Mouse (Mus musculus): ENCODE data around the gene Ubox5. TPM values are rescaled to one million over a fixed set of nuclear protein-coding genes. Genes with fewer than 3 reads are reported as not detected.
A peak's percentile ranks its signal among the peaks of the same experiment; 100 is the strongest.

Ubox5 gene
- polyA plus RNA-seq, 1 experiment from 2014 or later, result 13.6 TPM

DNA sequence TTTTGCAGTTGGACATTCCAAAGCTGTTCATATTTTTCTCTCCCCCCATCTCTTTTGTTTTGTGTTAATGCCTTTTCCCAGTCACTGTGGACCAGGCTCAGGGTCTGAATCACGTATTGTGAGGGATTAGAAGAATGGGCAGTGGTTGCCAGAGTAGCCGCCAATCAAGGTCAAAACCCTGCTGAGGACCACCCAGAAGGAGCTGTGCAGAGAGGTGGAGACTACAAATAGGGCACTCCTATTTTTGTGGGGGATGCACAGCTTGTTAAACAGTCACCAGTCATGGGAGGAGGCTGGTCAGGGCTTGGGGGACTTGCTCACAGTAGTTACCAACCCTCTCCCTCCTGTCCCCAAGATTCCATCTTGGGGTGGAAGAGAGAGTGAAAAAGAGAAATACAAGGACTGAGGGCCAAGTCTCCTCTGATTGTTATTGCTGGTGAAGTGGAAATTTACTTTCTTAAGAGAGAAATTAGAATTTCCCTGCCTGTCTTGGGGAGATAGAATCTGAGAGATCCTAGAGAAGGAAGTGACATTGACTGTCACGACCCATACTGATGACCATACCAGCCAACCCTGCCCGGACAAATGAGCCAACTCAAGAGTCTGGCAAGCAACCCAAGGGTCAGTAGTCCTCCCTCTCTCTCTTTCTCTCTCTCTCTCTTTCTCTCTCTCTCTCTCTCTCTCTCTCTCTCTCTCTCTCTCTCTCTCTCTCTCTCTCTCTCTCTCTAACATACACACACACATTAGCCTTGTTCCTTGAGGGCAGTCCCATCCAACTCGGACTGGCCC, 3.2 kb upstream of the Ubox5 start:
- Histone ChIP-seq H3K4me3 (replicated peaks) (no peak overlapping the region), H3K36me3 (0 out of 2 replicates have a peak, but pooled peaks cover 4% of the 10 kb centered on the region), H3K9ac (no peak overlapping the region), H3K4me2 (no peak overlapping the region), H3K27ac (peak overlapping the region; percentile 6; the same call in 1 of the 2 replicates), H3K27me3 (peaks cover 41% of the 10 kb centered on the region), H3K9me3 (replicated peaks) (no peaks in the 10 kb centered on the region), H3K4me1 (peaks cover 59% of the 10 kb centered on the region)
- 62% methylated on average over 5 of the region's 5 CpGs for WGBS
- ATAC-seq (replicated peaks; ENCODE audit: low FRiP score), result no peak

DNA sequence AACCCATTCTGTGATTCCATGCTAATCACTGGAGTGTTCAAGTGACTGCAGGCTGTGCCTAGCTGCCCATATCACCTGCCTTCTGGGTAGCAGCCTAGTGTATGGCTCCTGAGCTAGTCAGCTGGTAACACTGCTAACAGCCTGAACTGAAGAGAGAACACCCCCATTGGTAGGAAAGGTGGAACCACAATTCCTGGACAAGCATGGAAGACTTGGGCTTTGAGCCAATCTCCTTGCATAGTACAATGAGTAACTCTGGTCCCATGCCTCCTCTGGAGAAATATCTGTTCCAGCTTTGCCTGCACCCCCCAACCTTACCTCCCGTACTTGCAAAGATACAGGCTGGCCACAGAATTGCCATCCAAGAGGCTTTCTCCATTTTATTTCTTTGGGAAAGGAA, 2.6 kb upstream of the Ubox5 start:
- peaks cover 11% of the 10 kb centered on the region; the same call in 1 of the 2 replicates for H3K36me3 ChIP-seq
- no peak overlapping the region for H3K27ac ChIP-seq
- peaks cover 53% of the 10 kb centered on the region for H3K4me1 ChIP-seq
- WGBS, result 80% methylated on average over 1 of the region's 1 CpGs
- no peak overlapping the region for H3K9ac ChIP-seq
- H3K9me3 ChIP-seq (replicated peaks), result no peaks in the 10 kb centered on the region
- H3K27me3 ChIP-seq, result peaks cover 39% of the 10 kb centered on the region
- ATAC-seq (replicated peaks; ENCODE audit: low FRiP score), result no peak
- H3K4me3 ChIP-seq (replicated peaks), result no peak overlapping the region
- H3K4me2 ChIP-seq, result no peak overlapping the region

DNA sequence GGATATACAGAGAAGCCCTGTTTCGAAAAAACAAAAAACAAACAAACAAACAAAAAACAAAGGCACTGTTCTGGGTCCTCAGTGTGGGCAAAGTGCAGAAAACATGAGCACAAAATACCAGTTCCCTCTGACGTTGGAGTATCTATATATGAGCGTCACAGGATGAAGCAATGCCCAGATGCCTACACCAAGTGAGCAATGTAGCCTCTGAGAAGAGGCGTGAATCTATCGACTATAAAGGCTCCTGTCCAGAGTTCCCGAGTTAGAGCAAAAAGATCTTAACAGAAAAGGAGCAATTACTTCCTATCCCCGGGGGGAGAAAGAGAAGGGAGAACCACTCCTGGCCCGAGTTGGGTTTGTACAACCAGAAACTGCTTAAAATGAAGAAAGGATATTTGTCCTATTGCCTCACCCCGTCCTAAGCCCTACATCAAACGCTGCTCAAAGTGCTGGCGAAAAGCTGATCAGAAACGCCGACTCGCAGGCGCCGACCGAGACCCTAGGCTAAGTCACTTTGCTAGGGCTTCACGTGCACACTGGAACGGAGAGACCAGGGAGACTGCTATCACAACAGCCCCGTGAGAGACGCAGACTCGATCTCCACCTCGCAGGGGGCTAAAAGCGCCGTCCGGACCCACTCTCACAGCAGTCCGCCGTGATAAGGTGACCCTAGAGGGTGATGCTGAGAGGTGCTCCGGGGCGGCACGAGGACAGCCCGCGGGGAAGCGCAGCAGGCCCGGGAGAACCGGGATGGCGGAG, 579 bp downstream of the Ubox5 start:
- Histone ChIP-seq H3K27ac (peak overlapping the region; percentile 81), H3K4me1 (peaks cover 22% of the 10 kb centered on the region), H3K27me3 (peaks cover 8% of the 10 kb centered on the region), H3K4me3 (replicated peaks) (peak overlapping the region; percentile 73), H3K9me3 (replicated peaks) (no peaks in the 10 kb centered on the region), H3K36me3 (peaks cover 32% of the 10 kb centered on the region), H3K4me2 (peak overlapping the region; percentile 90), H3K9ac (peak overlapping the region; percentile 83)
- WGBS, result 2% methylated on average over 37 of the region's 37 CpGs
- ATAC-seq (replicated peaks; ENCODE audit: low FRiP score), result peak; percentile 40

DNA sequence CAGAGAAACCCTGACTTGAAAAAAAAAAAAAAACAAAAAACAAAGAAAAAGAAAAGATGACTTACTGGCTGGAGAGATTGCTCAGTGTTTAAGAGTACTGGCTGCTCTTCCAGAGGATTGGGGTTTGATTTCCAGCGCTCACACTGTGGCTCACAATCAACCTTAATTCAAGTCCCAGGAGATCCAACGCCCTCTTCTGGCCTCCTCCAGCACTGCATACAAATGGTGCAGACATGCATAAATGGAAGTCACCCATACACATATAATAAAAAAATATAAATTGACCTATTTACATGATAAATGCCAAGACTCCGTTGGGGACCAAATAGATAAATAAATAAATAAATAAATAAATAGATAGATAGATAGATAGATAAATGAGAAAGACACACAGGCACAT, 1.4 kb downstream of the Ubox5 start:
- Histone ChIP-seq H3K27ac (no peak overlapping the region), H3K4me2 (peak overlapping the region; percentile 90), H3K4me3 (replicated peaks) (peak overlapping the region; percentile 73), H3K36me3 (peaks cover 37% of the 10 kb centered on the region), H3K9ac (no peak overlapping the region; the same call in 1 of the 2 replicates), H3K27me3 (no peaks in the 10 kb centered on the region), H3K9me3 (replicated peaks) (no peaks in the 10 kb centered on the region), H3K4me1 (peaks cover 14% of the 10 kb centered on the region)
- WGBS, result 62% methylated on average over 3 of the region's 3 CpGs
- ATAC-seq (replicated peaks; ENCODE audit: low FRiP score), result no peak

DNA sequence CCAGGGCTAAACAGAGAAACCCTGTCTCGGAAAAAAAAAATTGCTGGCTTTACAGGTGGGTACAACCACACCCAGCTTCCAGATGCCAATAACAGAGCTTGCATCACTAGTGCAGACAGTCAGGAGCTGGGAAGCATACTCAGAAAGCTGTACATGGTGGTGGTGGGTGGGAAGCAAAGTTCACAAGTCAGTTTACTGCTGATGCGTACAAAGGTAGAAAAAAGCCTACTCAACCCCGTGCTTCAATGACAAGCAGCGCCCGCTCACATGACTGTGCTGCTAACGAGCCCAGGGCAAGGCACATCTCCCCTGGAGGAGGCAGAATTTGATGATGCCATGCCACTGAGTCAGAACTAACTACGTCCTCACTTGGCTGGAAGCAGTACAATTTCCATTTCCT, 10.9 kb downstream of the Ubox5 start:
- H3K27me3 ChIP-seq, result no peaks in the 10 kb centered on the region

DNA sequence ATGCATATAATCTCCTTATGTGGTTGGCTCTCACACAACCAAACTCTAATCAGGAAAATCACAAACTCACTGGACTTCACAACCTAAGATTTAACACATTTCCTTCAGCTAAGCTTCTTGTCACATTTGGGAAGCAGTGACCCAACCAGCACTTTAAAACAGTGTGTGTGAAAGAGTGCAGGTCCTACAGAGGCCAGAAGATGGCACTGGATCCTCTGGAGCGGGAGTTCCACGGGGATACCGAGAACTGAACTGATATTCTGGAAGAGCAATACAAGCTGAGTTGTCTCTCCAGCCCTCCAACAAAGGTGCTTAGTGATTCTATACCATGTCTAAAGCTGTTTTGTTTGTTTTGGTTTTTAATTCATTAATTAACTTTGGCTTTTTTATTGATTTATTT, 16.7 kb downstream of the Ubox5 start:
- no peaks in the 10 kb centered on the region for H3K4me1 ChIP-seq
- no peaks in the 10 kb centered on the region for H3K27me3 ChIP-seq
- no peaks in the 10 kb centered on the region for H3K9me3 ChIP-seq (replicated peaks)
- no peak for ATAC-seq (replicated peaks; ENCODE audit: low FRiP score)
- 72% methylated on average over 3 of the region's 3 CpGs for WGBS
- H3K4me2 ChIP-seq, result no peak overlapping the region
- peaks cover 48% of the 10 kb centered on the region for H3K36me3 ChIP-seq
- H3K4me3 ChIP-seq (replicated peaks), result no peak overlapping the region
- H3K27ac ChIP-seq, result no peak overlapping the region
- H3K9ac ChIP-seq, result no peak overlapping the region

More for the DNA sequence above, 10.9 kb downstream of the Ubox5 start:
- Histone ChIP-seq H3K27ac (no peak overlapping the region), H3K4me3 (replicated peaks) (no peak overlapping the region), H3K9ac (no peak overlapping the region), H3K9me3 (replicated peaks) (no peaks in the 10 kb centered on the region), H3K4me1 (no peaks in the 10 kb centered on the region), H3K36me3 (peaks cover 75% of the 10 kb centered on the region), H3K4me2 (no peak overlapping the region)
- no peak for ATAC-seq (replicated peaks; ENCODE audit: low FRiP score)
- WGBS, result 91% methylated on average over 7 of the region's 7 CpGs

DNA sequence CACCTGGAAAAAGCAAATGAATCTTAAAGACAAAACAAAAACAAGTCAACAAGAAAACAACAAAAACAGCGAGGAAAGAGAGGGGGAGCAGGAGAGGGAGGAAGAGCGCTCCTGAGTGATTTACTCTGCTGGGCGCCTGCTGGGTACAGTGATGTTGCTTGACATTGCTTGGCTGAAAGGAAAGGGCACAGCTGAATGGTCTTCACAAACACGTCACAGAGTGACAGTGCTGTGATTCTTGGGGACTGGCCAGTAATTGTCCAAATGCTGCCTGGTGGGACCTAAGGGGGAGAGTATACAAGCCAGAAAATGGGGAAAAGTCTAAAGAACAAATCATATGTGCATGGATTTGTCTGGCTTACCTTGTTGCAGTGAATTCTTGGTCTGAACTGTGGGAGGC, 27.6 kb downstream of the Ubox5 start:
- H3K9ac ChIP-seq, result no peak overlapping the region
- WGBS, result 85% methylated on average over 4 of the region's 4 CpGs
- no peak overlapping the region for H3K4me3 ChIP-seq (replicated peaks)
- no peak overlapping the region for H3K27ac ChIP-seq
- no peaks in the 10 kb centered on the region for H3K9me3 ChIP-seq (replicated peaks)
- H3K4me2 ChIP-seq, result no peak overlapping the region
- H3K27me3 ChIP-seq, result no peaks in the 10 kb centered on the region
- peaks cover 66% of the 10 kb centered on the region for H3K36me3 ChIP-seq
- no peak for ATAC-seq (replicated peaks; ENCODE audit: low FRiP score)
- H3K4me1 ChIP-seq, result no peaks in the 10 kb centered on the region

DNA sequence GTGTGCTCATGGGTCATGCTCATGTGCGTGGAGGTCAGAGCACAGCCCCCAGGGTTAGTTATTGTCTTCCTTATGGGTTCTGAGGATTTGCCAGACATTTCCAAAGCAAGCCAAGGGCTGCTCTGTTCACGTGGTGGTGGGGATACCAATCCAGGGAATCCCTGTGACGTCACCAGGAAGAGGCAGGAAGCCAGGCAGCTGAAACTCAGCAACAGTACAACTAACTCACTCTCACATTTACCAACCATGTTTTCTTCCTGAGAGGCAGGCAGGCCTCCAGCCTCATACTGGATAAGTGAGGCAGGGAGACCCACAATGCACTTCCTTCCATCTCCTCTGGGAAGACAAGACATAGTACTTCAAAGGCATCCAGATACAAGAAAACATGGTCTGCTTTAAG, 31.4 kb downstream of the Ubox5 start:
- no peak overlapping the region for H3K4me3 ChIP-seq (replicated peaks)
- WGBS, result 76% methylated on average over 3 of the region's 3 CpGs
- no peaks in the 10 kb centered on the region for H3K9me3 ChIP-seq (replicated peaks)
- peaks cover 89% of the 10 kb centered on the region for H3K36me3 ChIP-seq
- no peaks in the 10 kb centered on the region for H3K4me1 ChIP-seq
- no peak overlapping the region for H3K9ac ChIP-seq
- H3K27ac ChIP-seq, result no peak overlapping the region
- no peaks in the 10 kb centered on the region for H3K27me3 ChIP-seq
- no peak overlapping the region for H3K4me2 ChIP-seq
- ATAC-seq (replicated peaks; ENCODE audit: low FRiP score), result no peak

DNA sequence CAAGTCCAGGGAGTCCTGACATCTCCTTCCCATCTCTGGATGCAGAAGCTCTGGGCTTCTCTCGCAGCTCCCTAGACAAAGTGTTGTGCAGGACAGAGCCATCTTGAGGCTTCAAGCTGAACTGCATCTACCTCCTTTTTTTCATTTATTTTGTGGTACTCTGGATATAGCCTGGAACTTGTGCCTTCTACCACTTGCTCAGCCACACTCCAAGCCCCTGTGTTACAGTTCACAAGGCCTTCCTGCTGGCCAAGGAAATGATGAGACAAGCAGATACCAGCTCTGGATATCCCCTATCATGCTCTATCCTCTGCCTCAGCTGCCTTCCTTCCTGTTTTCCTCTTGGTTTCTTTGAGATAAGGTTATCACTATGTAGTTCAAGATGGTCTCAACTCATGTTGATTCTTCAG, 32.2 kb downstream of the Ubox5 start:
- no peaks in the 10 kb centered on the region for H3K9me3 ChIP-seq (replicated peaks)
- WGBS, result 14% methylated on average over 1 of the region's 1 CpGs
- no peak overlapping the region for H3K4me2 ChIP-seq
- H3K36me3 ChIP-seq, result peaks cover 86% of the 10 kb centered on the region
- no peaks in the 10 kb centered on the region for H3K4me1 ChIP-seq
- no peak for ATAC-seq (replicated peaks; ENCODE audit: low FRiP score)
- no peak overlapping the region for H3K9ac ChIP-seq
- H3K4me3 ChIP-seq (replicated peaks), result no peak overlapping the region
- no peaks in the 10 kb centered on the region for H3K27me3 ChIP-seq
- no peak overlapping the region for H3K27ac ChIP-seq

DNA sequence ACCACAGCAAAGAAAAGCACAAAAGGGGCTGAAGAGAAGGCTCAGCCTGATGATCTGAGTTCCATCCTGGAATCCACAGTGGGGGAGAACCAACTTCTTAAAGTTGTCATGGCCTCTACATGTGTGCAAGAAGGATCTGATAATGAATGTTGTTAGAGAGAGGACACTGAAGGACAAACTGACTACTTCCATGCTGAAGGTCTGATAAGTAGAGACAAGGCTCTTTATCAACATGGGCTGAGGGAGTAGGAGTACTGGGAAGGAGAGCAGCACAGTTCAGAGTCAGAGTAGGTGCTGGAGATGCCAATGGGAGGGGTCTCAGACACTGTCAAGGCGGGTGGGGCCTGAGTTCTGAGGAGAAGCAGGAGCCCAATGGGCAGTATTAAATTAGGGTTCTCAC, 34.2 kb downstream of the Ubox5 start:
- peaks cover 80% of the 10 kb centered on the region for H3K36me3 ChIP-seq

DNA sequence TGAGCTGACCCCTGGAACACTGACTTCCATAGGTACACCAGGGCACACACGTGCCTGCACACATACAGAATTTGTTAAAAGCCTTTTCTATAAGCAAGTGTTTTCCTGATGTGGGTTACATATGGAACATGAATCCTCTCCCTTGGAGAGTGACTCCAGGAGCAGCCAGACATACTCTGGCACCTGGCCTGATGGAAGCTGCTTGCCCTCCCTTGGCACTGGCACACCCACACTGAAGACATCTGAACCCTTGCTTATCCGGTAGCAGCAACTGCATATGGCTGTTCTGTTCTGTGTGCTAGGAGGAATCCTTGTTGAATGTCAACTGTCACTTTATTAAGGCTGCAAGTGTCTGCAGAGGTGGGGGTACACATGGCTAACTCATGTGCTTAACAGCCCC, 38.8 kb downstream of the Ubox5 start:
- H3K9ac ChIP-seq, result no peak overlapping the region
- no peak for ATAC-seq (replicated peaks; ENCODE audit: low FRiP score)
- WGBS, result 94% methylated on average over 2 of the region's 2 CpGs

More for the DNA sequence above, 34.2 kb downstream of the Ubox5 start:
- no peak overlapping the region for H3K27ac ChIP-seq
- H3K9me3 ChIP-seq (replicated peaks), result no peaks in the 10 kb centered on the region
- no peak for ATAC-seq (replicated peaks; ENCODE audit: low FRiP score)
- no peak overlapping the region for H3K4me2 ChIP-seq
- no peak overlapping the region for H3K4me3 ChIP-seq (replicated peaks)
- WGBS, result 85% methylated on average over 1 of the region's 1 CpGs
- no peak overlapping the region for H3K9ac ChIP-seq
- H3K4me1 ChIP-seq, result no peaks in the 10 kb centered on the region
- no peaks in the 10 kb centered on the region for H3K27me3 ChIP-seq

DNA sequence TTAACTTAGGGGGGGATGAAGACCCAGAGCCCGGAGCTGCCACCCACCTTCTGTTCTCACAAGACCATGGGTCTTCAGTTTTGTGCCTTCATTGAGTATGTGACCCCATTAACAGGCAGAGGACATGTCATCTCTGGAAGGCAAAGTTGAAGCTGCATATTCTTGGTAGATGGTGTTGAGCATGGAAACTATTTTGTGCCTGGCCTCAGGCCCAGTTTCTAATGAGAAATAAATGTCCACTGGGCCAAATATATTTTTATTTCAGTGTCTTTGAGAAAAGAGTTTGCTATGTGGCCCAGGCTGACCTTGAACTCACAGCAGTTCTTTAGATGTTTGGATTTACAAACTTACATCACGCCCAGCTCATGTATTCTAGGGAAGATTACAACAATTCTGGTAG, 40.1 kb downstream of the Ubox5 start:
- 90% methylated on average over 2 of the region's 2 CpGs for WGBS
- Histone ChIP-seq H3K27me3 (no peaks in the 10 kb centered on the region), H3K9ac (no peak overlapping the region), H3K4me1 (no peaks in the 10 kb centered on the region), H3K36me3 (peaks cover 32% of the 10 kb centered on the region), H3K27ac (no peak overlapping the region), H3K4me3 (replicated peaks) (no peak overlapping the region), H3K9me3 (replicated peaks) (no peaks in the 10 kb centered on the region), H3K4me2 (no peak overlapping the region)
- no peak for ATAC-seq (replicated peaks; ENCODE audit: low FRiP score)

More for the DNA sequence above, 38.8 kb downstream of the Ubox5 start:
- Histone ChIP-seq H3K36me3 (peaks cover 45% of the 10 kb centered on the region), H3K27me3 (no peaks in the 10 kb centered on the region), H3K4me3 (replicated peaks) (no peak overlapping the region), H3K4me2 (no peak overlapping the region), H3K9me3 (replicated peaks) (no peaks in the 10 kb centered on the region), H3K4me1 (no peaks in the 10 kb centered on the region), H3K27ac (no peak overlapping the region)

All from kidney, embryonic 15.5 days (tissue).